Mouse (Mus musculus): ENCODE measurements at regions not wholly inside any gene's neighbourhood (a gene's known extent, or its start where the extent isn't known, plus 50 kb on each side); places are given as distances from the start of the nearest gene placed in this dataset.

DNA sequence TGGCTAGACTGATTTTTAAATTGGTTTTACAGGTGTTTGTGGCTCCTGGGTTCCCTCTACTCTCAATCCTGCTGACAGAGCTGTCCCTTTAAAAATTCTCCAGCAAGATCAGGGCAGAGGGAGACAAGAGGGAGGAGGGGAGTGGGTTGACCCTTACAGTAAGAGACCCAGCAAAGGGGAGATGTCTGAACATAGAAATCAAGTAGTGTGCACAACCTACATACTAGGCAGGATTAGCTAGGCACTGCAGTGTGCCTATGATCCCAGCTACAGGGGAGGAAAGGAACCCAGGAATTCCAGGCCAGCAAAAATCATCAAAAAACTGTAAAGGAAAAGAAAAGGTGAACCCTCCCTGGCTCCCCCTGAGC lies 113.2 kb upstream of the Thy1 start:
- DNase-seq (ENCODE audit: low spot score), result no peak

DNA sequence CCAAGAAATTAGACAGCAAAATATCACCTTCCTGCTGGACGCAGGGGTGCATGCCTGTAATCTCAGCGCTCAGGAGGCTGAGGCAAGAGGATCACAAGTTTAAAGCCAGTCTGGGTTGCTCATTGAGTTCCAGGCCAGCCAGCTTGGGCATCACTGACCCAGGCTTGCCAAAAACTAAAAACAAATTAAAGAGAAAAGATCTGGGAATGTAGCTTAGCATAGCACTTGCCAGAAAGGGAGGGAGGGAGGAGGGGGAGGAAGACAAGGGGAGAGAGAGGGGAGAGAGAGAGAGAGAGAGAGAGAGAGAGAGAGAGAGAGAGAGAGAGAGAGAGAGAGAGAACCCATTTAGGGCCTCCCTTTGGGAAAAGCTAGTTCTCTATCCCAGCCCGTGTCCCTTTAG lies 112.7 kb upstream of the Thy1 start:
- DNase-seq (ENCODE audit: low spot score), result no peak

DNA sequence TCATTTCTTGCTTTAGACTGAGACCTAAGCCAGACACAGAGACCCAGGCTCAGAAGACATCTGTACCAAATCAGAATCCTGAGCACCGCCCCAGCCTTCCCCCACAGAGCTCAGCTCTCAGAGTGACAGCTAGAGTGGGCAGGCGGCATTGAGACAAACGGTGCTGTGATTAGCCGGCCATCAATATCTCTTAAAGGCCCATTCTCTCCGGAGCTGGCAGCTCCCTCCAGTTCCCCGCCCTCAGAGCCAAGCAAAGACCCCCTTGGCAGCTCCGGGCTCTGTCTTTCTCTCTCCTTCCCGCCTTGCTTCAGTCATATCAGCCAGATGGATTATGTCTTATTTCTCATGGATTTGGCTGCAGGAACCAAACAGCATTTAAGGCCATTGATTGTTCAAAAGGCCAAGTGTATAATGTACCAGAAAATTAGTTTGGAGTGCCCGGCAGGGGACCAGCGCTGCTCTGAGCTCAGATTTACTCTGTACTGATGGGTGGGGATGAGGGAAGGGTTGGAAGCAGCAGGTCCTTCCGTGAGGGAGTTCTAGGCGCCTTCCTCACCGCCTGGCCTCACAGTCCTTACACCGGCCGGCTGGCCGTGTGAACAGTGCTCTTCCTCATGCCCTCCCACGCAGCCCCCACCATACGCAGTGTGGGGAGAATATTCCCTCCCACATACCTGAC lies 109.0 kb upstream of the Thy1 start:
- no peak for DNase-seq (ENCODE audit: low spot score)

DNA sequence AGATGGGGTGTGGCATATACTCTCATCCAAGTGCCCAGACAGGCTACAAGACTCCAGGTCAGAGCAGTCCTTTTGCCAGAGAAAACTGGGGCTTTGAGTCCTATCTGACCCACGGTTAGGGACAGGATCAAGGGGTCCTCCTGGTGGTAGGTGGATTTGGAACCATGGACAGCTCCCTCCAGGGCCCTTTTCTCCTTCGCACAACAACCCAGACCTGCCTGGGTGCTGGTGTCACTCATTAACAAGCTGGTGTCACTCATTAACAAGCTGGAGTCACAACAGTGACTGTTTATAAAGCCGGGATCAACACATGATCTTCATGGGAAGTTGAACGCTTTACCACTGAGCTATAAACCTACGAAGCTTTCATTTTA lies 108.5 kb upstream of the Thy1 start:
- DNase-seq (ENCODE audit: low spot score), result no peak

DNA sequence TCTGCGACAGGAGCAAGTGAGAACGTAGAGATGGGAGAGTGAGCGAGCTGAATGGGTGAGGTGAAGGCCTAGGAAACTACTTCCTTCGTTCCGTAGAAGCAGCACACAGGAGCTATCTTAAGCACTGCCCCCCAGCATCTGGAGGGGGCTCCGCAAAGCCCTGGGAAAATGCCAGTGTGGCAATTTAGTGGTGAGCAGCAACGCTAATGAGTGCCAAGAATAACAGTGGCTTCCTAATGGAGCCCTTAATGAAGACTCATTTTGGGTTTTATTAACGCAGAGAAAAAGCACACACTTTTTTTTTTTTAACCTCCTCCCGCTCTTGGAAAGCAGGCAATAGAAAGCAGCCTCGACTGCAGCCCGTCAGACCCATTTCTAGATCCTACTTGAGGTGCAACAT lies 103.8 kb upstream of the Thy1 start:
- DNase-seq (ENCODE audit: low spot score), result no peak

DNA sequence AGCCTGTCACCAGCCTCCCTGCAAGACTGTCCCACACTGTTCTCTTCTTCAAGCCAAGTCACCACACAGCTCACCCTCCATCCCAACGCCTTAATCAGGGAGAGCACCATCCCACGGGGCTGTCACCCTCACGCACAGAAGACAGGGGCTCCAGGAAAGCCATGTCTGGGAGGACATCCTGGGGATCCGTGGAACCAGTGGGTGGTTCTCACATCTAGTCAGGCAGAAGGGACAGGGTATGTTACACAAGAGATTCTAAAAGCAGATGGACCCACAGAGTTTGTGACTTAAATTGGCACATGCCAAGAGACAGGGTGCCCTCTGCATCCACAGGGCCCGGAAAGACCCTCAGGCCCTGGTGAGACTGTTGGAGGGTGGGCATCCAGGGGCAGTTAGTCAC lies 101.0 kb upstream of the Thy1 start:
- DNase-seq (ENCODE audit: low spot score), result no peak

DNA sequence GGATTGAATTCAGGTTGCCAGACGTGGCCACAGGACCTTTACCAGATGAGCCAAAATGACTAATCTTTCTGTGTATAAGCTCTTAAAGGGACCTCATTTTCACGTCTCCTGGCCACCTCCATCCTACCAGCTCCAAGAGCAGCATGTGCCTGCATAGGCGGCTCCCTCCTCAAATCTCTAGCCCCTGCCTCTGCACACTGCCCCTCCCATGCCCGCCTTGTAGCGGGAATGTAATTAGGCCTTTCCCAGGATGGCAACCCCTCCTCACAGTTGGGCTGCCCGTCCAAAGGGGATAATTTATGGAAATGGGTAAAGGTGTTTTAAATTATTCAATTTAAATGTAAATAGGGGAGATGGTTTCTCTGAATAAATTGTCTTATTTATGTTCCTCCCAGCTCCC lies 99.7 kb upstream of the Thy1 start:
- no peak for DNase-seq (ENCODE audit: low spot score)

DNA sequence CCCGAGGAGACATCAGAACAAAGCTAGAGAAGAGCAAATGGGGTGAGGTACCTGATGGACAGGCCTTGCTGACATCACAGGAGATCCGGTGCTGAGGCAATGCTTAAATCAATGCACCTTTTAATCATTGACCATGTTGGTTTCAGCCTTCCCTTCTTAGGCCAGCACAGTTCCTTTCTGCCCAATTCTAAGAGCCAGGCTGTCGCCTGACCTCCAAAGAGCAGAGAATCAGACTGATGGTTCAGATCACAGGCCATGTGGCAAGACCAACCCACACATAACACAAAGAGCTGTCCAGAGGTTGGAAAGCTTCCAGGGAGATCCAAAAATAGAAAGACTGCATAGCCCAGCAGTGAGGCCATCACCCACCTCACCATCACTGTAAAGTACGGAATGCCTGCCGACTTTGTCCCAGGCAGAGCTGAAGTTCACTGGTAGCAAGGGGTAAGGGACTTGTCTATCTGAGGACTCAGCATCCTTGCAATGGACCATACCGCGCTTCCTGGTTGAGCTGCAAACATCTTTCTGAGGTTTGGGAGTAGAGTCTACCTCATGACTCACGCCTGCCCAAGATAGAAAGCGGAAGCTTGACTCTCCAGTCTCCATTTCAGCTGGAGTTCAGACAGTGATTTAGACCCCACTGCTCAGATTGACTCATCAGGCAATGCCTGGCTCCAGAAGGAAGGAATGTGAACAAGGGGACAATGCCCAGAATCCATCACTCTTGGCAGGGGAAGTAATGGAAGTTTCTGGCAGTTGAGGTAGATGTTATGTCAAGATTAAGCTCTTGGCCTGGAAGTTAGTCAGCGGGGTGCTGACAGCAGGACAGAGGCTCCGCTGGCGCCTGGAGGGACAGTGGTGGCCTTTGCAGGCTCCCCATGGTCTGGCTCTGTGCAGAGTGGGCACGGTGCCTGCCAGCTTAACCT lies 98.1 kb upstream of the Thy1 start:
- DNase-seq (ENCODE audit: low spot score), result no peak

DNA sequence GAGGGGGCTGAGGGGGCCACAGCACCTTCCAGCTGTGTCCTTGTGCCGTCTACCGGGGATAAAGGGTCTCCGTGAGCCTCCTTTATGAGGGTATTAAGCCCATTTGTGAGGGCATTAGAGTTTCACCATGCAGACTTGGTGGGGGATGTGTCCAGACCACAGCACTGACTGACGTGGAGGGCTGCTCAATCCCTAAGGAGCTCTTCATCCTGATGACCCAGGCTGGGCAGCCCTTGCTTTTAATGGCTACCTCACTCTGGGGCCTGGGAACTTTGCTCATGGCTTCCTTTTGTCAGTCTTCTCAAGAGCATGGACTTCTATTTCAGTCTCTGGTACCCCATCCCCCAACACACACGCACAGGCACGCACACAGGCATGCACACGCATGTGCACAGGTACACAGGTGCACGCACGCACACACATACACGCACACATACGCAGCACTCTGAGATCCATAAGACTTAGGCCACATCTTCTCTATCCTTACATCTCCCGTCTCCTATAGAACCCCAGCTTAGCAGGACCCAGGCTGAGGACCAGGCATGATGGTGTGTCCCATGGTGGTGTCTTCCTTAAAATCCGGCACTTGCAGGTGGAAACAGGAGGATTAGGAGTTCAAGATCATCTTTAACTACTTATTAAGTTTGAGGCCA lies 97.1 kb upstream of the Thy1 start:
- no peak for DNase-seq (ENCODE audit: low spot score)

DNA sequence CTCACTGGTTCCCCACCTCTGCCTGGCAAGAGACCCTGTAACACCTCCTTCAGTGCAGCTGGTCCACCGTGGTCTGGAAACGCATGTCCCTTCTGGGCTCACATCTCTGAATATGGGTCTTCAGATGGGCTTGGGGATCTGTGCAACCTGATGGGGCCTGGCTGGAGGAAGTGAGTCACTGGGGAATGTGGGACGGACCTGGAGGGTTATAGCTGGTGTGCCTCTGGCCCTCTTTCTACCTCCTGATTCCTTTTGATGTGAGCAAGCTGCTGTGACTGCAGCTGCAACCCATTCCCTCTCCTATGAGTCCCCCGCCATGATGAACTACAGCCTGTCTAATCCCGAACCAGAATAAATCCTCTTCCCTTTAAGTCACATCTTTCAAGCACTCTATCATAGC lies 96.1 kb upstream of the Thy1 start:
- no peak for DNase-seq (ENCODE audit: low spot score)

DNA sequence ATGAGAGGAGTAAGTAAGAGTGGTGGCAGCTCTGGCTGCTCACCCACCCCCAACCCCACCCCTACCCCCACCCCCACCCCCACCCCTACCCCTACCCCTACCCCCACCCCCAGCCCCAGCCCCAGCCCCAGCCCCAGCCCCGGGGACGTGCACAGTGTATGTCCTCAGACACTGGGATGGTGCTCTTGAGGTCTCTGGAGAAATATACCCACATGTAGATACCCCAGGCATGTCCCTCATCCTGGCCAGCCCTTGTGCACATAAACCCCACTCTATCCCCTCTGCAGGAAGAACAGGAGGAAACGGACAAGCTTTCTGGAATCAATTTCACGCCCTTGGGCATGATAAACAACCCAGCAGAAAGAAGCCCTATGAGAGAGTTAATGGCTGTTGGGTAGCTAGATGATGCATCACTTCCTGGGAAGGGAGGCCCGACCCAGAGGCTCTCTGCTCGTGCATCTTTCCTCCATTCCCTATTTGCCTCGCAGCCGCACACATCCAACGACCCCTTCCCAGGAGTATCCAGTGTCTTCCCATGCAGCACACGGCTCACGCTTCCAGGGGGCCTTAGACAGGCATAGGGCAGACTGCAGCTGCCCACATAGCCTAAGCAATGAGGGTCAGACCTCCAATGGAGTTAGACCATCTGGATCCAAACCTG lies 95.6 kb upstream of the Thy1 start:
- DNase-seq (ENCODE audit: low spot score), result no peak

DNA sequence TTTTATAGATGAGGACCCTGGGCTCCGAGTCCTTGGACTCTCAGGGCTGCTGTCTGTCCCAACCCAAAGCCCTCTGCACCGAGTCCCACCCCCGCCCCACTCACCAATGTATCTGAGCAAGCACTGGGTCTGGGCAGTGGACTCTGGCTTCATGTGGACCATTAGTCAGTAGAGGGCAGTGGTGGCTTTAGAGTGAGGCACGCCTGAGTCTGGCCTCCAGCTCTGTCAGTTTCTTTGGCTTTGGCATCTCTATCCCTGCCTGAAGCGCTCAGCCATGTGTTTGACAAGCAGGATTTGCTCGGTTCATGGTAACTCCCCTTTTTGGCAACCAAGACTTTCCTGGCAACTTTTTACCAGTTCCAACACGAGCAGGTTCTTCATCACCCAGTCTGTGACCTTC lies 90.1 kb upstream of the Thy1 start:
- no peak for DNase-seq (ENCODE audit: low spot score)

DNA sequence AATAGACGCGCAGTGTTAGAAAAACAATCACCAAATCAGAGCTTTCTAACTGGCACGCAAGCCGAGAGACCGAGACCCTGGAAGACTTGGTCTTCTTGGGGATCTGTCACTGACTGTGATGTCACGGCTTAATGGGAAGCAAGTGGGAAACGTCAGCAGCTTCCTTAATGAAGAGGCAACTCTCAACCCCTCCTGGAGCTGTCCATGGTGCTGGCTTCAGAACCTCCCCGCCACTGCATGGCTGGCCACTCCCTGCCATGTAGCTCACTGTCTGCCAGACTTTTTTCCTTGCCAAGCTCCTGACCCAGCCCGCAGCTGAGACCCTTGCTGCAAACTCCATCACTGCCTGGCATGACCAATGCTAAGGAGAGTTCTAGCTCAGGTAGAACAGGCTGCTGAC lies 83.6 kb upstream of the Thy1 start:
- no peak for DNase-seq (ENCODE audit: low spot score)

DNA sequence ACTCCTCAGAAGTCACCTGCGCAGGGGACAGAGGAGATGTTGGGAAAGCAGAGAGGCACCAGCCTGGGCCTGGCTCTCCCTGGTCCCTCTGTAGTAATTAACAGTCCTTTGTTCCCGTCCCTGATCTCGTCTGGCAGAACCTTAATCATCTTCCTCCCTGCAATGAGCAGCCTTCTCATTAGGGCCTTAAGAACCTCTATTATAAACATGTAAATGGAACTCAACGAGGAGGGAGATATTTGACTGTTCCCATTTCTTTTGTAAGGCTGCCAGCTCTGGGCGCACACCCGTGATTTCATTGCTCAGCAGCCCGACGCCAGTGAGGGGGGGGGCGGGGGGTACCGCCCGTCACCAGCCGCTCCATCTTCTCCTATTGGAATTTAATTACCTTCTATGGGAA lies 81.8 kb upstream of the Thy1 start:
- DNase-seq (ENCODE audit: low spot score), result no peak

DNA sequence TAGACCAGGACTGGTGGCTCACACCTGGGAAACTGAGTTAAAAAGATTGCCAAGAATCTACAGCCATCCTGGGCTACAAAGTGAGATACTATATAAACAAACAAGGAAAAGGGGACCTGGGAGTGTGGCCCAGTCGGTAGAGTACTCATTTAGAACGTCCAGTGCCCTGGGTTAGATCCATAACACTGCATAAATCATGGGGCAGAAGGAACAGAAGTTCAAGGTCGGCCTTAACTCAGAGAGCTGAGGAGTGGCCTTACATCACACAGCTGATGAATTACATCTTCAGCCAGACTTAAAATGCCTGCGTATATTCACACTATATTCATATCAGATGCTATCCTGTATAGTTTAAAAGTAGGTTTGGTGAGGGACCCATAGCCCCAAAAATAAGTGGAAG lies 78.0 kb upstream of the Thy1 start:
- no peak for DNase-seq (ENCODE audit: low spot score)

DNA sequence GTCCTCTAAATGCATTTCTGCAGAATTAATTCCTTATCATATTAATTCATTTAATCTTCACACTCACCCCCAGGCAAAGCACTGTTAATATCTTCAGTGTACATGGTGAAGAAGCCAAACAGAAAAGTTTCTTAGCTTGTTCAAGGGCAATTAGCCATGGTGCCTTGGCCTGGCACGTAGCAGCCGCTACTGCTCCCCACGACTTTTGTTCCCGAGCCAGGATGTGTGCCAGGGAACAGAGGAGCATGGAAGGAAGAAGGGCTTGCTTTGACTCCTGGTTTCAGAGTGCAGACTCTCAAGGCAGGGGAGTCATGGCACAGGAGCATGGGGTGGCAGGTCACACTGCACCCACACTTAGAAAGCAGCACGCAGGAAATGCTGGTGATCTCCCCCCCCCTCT lies 77.4 kb upstream of the Thy1 start:
- no peak for DNase-seq (ENCODE audit: low spot score)

DNA sequence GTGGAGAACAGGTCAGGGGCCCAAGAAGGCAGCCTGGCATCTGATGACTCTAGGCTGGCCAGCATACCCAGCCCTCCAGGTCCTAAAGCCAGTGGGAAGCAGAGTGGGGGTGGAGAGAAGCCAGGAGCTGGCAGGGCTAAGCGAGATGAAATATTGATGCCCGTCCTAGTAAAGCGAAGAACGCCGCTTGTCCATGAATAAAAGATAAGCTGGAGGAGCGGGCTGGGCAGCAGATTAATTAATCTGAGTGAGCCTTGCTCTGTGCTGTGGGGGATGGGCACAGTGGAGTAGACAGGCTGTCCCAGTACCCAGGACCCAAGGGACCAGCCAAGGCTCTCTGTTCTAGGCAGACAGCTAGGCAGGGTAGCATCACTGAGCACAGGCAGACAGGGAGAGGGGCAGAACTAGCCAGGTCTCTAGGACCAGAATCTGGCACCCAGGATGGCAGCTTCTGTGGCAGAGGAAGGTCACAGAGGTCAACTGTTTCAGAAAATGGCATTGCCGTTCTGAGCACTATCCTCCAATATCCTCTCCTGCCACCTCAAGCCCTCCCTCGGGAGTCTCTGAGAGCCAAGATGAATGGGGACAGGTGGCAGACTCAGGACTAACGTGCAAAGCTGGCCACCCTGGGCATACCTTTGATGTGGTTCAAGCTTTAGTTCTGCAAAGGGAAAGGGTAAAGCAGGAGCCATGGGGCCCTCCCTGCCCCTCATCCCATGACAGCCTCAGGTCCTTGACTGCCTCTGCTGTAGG lies 73.0 kb upstream of the Thy1 start:
- DNase-seq (ENCODE audit: low spot score), result no peak

DNA sequence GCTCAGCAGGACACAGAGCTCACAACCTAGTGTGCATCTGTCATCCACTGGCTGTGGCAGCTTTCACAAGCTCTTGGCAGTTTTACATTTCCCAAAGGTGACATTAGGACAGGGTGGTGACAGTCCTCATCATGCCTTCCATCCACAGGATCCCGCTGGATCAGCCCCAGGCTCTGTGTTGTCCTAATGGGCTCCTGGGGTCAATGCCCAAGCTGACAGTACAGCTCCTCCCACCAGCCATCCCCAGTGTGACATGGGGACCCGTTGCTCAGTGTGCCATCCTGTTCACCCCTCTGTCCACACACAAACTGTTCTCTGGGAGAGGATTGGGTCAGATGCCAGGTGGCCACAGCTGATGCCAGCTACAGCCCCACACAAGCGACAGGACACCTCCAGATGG lies 72.3 kb upstream of the Thy1 start:
- DNase-seq (ENCODE audit: low spot score), result no peak

DNA sequence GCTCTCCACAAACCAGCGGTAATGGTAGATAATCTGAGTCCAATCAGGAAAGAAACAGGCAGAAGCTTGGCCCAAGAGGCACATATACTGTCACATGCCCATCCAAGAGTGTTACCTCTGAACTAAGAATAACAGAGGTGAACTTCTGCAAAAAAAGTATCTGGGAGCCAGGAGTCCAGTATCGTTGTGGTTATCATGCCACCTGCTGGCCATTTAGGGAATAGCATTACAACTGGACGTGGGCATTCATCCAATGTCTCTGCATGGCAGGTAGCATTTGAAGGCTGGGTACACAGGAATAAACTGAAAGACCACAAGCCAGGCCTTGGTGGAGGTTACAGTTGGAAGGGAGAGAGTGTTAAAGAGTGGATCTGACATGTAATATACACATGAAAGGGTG lies 70.9 kb upstream of the Thy1 start:
- peak; percentile 47 for DNase-seq (ENCODE audit: low spot score)

DNA sequence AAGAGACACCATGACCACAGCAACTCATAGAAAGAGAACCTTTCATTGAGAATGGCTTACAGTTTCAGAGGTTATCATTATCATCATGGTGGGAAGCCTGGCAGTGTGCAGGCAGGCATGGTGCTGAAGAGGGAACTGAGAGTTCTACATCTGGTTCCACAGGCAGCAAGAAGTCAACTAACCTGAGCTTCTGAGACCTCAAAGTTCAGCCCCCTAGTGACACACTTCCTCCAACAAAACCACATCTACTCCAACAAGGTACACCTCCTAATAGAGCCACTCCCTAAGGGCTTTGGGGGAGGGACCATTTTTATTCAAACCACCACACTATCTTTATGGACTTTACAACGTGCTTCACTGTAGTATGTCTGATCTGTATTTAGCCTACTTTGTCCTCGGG lies 67.8 kb upstream of the Thy1 start:
- DNase-seq (ENCODE audit: low spot score), result no peak

DNA sequence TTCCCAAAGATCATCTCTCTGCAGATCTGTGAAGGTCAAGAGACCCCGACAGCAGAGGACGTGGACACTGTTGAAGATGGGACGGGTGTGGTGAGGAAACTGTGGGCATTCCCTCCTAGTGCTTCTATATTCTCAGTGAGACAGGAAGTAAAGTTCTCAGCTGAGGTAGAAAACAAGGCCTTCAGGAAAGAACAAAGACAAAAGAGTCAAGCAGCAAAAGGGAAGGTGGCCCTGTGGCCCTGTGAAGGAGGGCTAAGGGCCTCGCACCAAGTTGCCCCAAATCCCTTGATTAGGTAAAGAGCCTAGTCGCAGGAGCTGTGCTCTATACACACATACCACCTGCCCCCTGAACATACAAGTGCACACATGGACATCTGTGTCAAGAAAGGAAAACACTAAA lies 66.8 kb upstream of the Thy1 start:
- no peak for DNase-seq (ENCODE audit: low spot score)

DNA sequence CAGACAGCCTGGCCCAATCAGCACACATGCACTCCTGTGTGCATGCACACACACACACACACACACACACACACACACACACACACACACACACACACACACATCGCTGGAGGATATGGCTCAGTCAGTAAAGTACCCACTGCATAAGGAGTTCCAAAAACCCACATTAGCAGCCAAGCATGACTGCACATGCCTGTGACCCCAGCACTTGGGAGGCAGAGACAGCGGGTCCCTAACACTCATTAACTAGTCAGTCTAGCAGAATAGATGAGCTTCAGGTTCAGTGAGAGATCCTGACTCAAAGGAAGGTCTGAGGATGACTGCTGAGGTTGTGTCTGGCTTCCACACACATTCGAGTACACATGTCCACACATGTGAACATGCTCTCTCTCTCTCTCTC lies 65.4 kb upstream of the Thy1 start:
- no peak for DNase-seq (ENCODE audit: low spot score)
